ENCODE assay signal across 18 mouse cellular contexts in the genomic region with DNA sequence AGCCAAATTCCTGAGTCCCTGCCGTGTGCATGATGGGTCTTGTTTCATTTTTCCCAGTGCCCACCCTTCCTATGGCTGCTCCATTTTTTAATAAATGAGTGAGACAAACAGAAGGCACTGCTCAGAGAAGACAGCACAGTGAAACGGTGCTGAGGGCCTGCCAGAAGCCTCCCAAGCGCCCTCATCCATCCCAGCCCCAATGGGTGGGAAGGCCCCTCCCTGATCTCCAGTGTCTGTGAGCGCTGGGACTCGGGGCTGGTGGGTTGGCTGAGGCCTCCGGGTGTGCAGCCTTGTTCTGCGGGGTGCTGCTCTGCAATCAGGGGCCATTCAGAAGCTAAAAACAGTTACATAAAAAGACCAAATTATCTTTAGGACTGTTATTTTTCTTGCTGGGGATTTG.
A peak's percentile ranks its signal among the peaks of the same experiment; 100 is the strongest.
DNase-seq lines count a peak whose midpoint lies in the region; ATAC-seq and TF ChIP-seq lines count a peak whose summit lies in the region.
"Had no signal": no experiment of that assay in that cellular context is flagged by ENCODE, and none has a peak within 500 bp of the region (broad histone marks: within the 10 kb centered on the region; RNA-seq: fewer than 3 reads in every experiment).

No protein-coding gene starts in this region.

- no peaks in the 10 kb centered on the region for H3K27me3 ChIP-seq in forebrain, embryonic 13.5 days
- no peaks in the 10 kb centered on the region for H3K27me3 ChIP-seq in forebrain, embryonic 10.5 days (ENCODE audit: poor library complexity, severe bottlenecking)
- H3K27me3 ChIP-seq in intestine, embryonic 14.5 days (replicated peaks; ENCODE audit: control insufficient read depth, insufficient read depth, low read length) = no peaks in the 10 kb centered on the region
- H3K27me3 ChIP-seq in intestine, postnatal 0 days (replicated peaks; ENCODE audit: control insufficient read depth, insufficient read depth, low read length) = no peaks in the 10 kb centered on the region
- H3K27me3 ChIP-seq in lung, embryonic 15.5 days = no peaks in the 10 kb centered on the region
- H3K27me3 ChIP-seq in stomach, embryonic 15.5 days (replicated peaks) = no peaks in the 10 kb centered on the region
- H3K27me3 ChIP-seq: embryonic facial prominence, embryonic 15.5 days; hindbrain, embryonic 15.5 days; limb, embryonic 15.5 days had no signal

- no peak for DNase-seq in forebrain, embryonic 10.5 days (ENCODE audit: extremely low spot score, low spot score)
- DNase-seq in intestine, embryonic 14.5 days (ENCODE audit: low spot score) = no peak
- DNase-seq in lung, adult 18-20 months = no peak
- DNase-seq in adrenal gland, postnatal 25 days = no peak
- DNase-seq: cerebellum, adult 11 months; cerebellum, postnatal 14 days; embryo, embryonic 11 days; gastrocnemius, adult 2 months; layer of hippocampus, adult 9-11 months; thymus, postnatal 25 days had no signal

- H3K36me3 ChIP-seq in forebrain, embryonic 13.5 days (ENCODE audit: poor library complexity, severe bottlenecking) = peaks cover 45% of the 10 kb centered on the region
- H3K36me3 ChIP-seq in forebrain, embryonic 10.5 days (replicated peaks) = peaks cover 79% of the 10 kb centered on the region
- H3K36me3 ChIP-seq in intestine, embryonic 14.5 days (ENCODE audit: control insufficient read depth, insufficient read depth, low read length) = peaks cover 35% of the 10 kb centered on the region
- H3K36me3 ChIP-seq in intestine, postnatal 0 days (ENCODE audit: control insufficient read depth, insufficient read depth) = peaks cover 28% of the 10 kb centered on the region
- peaks cover 7% of the 10 kb centered on the region; the same call in 1 of the 2 replicates for H3K36me3 ChIP-seq in lung, embryonic 15.5 days
- peaks cover 8% of the 10 kb centered on the region; the same call in 1 of the 2 replicates for H3K36me3 ChIP-seq in stomach, embryonic 15.5 days
- H3K36me3 ChIP-seq: hindbrain, embryonic 15.5 days had no signal

- no peak overlapping the region for H3K4me3 ChIP-seq in forebrain, embryonic 13.5 days
- H3K4me3 ChIP-seq in forebrain, embryonic 10.5 days = no peak overlapping the region
- H3K4me3 ChIP-seq in intestine, embryonic 14.5 days (ENCODE audit: low read depth, low read length) = no peak overlapping the region
- H3K4me3 ChIP-seq in intestine, postnatal 0 days (ENCODE audit: low read depth, low read length) = no peak overlapping the region
- no peak overlapping the region for H3K4me3 ChIP-seq in lung, embryonic 15.5 days
- H3K4me3 ChIP-seq in stomach, embryonic 15.5 days (replicated peaks) = no peak overlapping the region
- H3K4me3 ChIP-seq: embryonic facial prominence, embryonic 15.5 days; gastrocnemius, adult 2 months; hindbrain, embryonic 15.5 days; limb, embryonic 15.5 days had no signal

- peaks cover 22% of the 10 kb centered on the region for H3K4me1 ChIP-seq in forebrain, embryonic 13.5 days
- peaks cover 7% of the 10 kb centered on the region for H3K4me1 ChIP-seq in forebrain, embryonic 10.5 days
- peaks cover 15% of the 10 kb centered on the region; the same call in 1 of the 2 replicates for H3K4me1 ChIP-seq in intestine, embryonic 14.5 days (replicated peaks; ENCODE audit: control insufficient read depth, insufficient read depth, low read length)
- 0 out of 2 replicates have a peak, but pooled peaks cover 6% of the 10 kb centered on the region for H3K4me1 ChIP-seq in intestine, postnatal 0 days (replicated peaks; ENCODE audit: control insufficient read depth, insufficient read depth, low read length)
- H3K4me1 ChIP-seq in lung, embryonic 15.5 days = peaks cover 18% of the 10 kb centered on the region
- peaks cover 23% of the 10 kb centered on the region for H3K4me1 ChIP-seq in stomach, embryonic 15.5 days

- H3K4me2 ChIP-seq in forebrain, embryonic 13.5 days = no peak overlapping the region
- no peak overlapping the region for H3K4me2 ChIP-seq in intestine, embryonic 14.5 days (ENCODE audit: low read length)
- H3K4me2 ChIP-seq in intestine, postnatal 0 days (replicated peaks; ENCODE audit: low read depth) = no peak overlapping the region
- H3K4me2 ChIP-seq in lung, embryonic 15.5 days = no peak overlapping the region
- no peak overlapping the region for H3K4me2 ChIP-seq in stomach, embryonic 15.5 days
- H3K4me2 ChIP-seq: embryonic facial prominence, embryonic 15.5 days; hindbrain, embryonic 15.5 days; limb, embryonic 15.5 days had no signal

- ATAC-seq in forebrain, embryonic 13.5 days = peak; percentile 48; the same call in 1 of the 2 replicates
- ATAC-seq in intestine, embryonic 14.5 days (replicated peaks; ENCODE audit: low FRiP score, low TSS enrichment, low read depth) = no peak
- ATAC-seq in intestine, postnatal 0 days = no peak
- ATAC-seq in lung, embryonic 15.5 days (ENCODE audit: borderline replicate concordance, extremely low read depth, low FRiP score, low TSS enrichment) = peak; percentile 53; the same call in 1 of the 2 replicates
- peak; percentile 33; the same call in 1 of the 2 replicates for ATAC-seq in stomach, embryonic 15.5 days (ENCODE audit: insufficient read depth, low FRiP score, low read depth)
- ATAC-seq: midbrain, embryonic 16.5 days had no signal

- H3K9me3 ChIP-seq in forebrain, embryonic 13.5 days (replicated peaks) = no peaks in the 10 kb centered on the region
- H3K9me3 ChIP-seq in forebrain, embryonic 10.5 days = no peaks in the 10 kb centered on the region
- H3K9me3 ChIP-seq in intestine, embryonic 14.5 days (ENCODE audit: control insufficient read depth, low read length) = no peaks in the 10 kb centered on the region
- no peaks in the 10 kb centered on the region for H3K9me3 ChIP-seq in intestine, postnatal 0 days (ENCODE audit: control insufficient read depth)
- no peaks in the 10 kb centered on the region for H3K9me3 ChIP-seq in lung, embryonic 15.5 days
- no peaks in the 10 kb centered on the region for H3K9me3 ChIP-seq in stomach, embryonic 15.5 days
- H3K9me3 ChIP-seq: embryonic facial prominence, embryonic 15.5 days; hindbrain, embryonic 15.5 days; limb, embryonic 15.5 days had no signal

- H3K9ac ChIP-seq in forebrain, embryonic 13.5 days = no peak overlapping the region
- no peak overlapping the region for H3K9ac ChIP-seq in intestine, embryonic 14.5 days (ENCODE audit: low read length)
- H3K9ac ChIP-seq in intestine, postnatal 0 days (ENCODE audit: low read depth, low read length) = no peak overlapping the region
- no peak overlapping the region for H3K9ac ChIP-seq in lung, embryonic 15.5 days
- no peak overlapping the region for H3K9ac ChIP-seq in stomach, embryonic 15.5 days
- H3K9ac ChIP-seq: embryonic facial prominence, embryonic 15.5 days; hindbrain, embryonic 15.5 days; limb, embryonic 15.5 days had no signal

- no peak overlapping the region for H3K27ac ChIP-seq in forebrain, embryonic 13.5 days
- no peak overlapping the region for H3K27ac ChIP-seq in forebrain, embryonic 10.5 days
- H3K27ac ChIP-seq in intestine, embryonic 14.5 days (ENCODE audit: low read depth) = peak overlapping the region; percentile 35; the same call in 1 of the 2 replicates
- H3K27ac ChIP-seq in intestine, postnatal 0 days (ENCODE audit: low read depth, low read length) = no peak overlapping the region
- H3K27ac ChIP-seq in lung, embryonic 15.5 days = peak overlapping the region; percentile 39; the same call in 1 of the 2 replicates
- H3K27ac ChIP-seq in stomach, embryonic 15.5 days = peak overlapping the region; percentile 70
- H3K27ac ChIP-seq: embryonic facial prominence, embryonic 15.5 days; gastrocnemius, adult 2 months; hindbrain, embryonic 15.5 days; limb, embryonic 15.5 days had no signal

- 69% methylated on average over 7 of the region's 7 CpGs for WGBS in forebrain, embryonic 13.5 days
- 77% methylated on average over 7 of the region's 7 CpGs for WGBS in forebrain, embryonic 10.5 days
- 54% methylated on average over 7 of the region's 7 CpGs for WGBS in intestine, embryonic 14.5 days
- WGBS in intestine, postnatal 0 days = 56% methylated on average over 7 of the region's 7 CpGs
- WGBS in lung, embryonic 15.5 days = 57% methylated on average over 7 of the region's 7 CpGs
- whole genome bisulfite sequencing in stomach, embryonic 15.5 days = 57% methylated on average over 7 of the region's 7 CpGs

- no peak for TF ChIP-seq CTCF in intestine, postnatal 0 days (IDR thresholded peaks at IDR 0.05; ENCODE audit: low read depth)

Comparison
In these comparisons a context has a peak if more than half of its experiments do, and no peak if none do; other contexts are left out.
1. H3K27ac ChIP-seq: peak in intestine, embryonic 14.5 days (single experiment), lung, embryonic 15.5 days (single experiment) and stomach, embryonic 15.5 days (single experiment); none in forebrain, embryonic 13.5 days (single experiment), forebrain, embryonic 10.5 days (single experiment) and intestine, postnatal 0 days (single experiment).
2. ATAC-seq: peak in forebrain, embryonic 13.5 days (single experiment), lung, embryonic 15.5 days (single experiment) and stomach, embryonic 15.5 days (single experiment); none in intestine, embryonic 14.5 days (single experiment) and intestine, postnatal 0 days (single experiment).